Mouse (Mus musculus) right cerebral cortex, postnatal 36 days (tissue): ENCODE data around the gene Tmem239.
"Not testable (repeated sequence)": the region's sequence is repeated elsewhere in the genome, so short reads cannot be mapped to it uniquely, and the experiment has no call there.

Experiments
- DNase-seq, 2 experiments: peaks; one replicate each; pipeline ENCODE4 v3.0.0; 2022; ENCODE audit warnings: low spot score in 2 of 2, mixed read lengths in 1 of 2

Gene Tmem239

GRCm38 (mm10) chr2:130406178-130406577 is at the start of gene Tmem239:
Gene Tmem239, plus strand, starts transcription at chr2:130406478.
- no peak for DNase-seq

- DNase-seq, result no peak
These were observed 48.7 kb upstream of the Tmem239 start for GRCm38 (mm10) chr2:130357551-130357950.

GRCm38 (mm10) chr2:130358852-130359251 is 47.4 kb upstream of the Tmem239 start:
- DNase-seq, result no peak

GRCm38 (mm10) chr2:130362511-130363026 is 43.7 kb upstream of the Tmem239 start:
- no peak for DNase-seq

- no peak for DNase-seq
These were observed 40.8 kb upstream of the Tmem239 start for GRCm38 (mm10) chr2:130365211-130366094.

GRCm38 (mm10) chr2:130367386-130367785 is 38.9 kb upstream of the Tmem239 start:
- no peak for DNase-seq

GRCm38 (mm10) chr2:130373026-130373425 is 33.3 kb upstream of the Tmem239 start:
- not testable (repeated sequence) for DNase-seq

GRCm38 (mm10) chr2:130374951-130375350 is 31.3 kb upstream of the Tmem239 start:
- no peak for DNase-seq

- no peak for DNase-seq
These were observed 23.1 kb upstream of the Tmem239 start for GRCm38 (mm10) chr2:130383205-130383604.

- DNase-seq, result no peak
These were observed 22.4 kb upstream of the Tmem239 start for GRCm38 (mm10) chr2:130383895-130384294.

- no peak for DNase-seq
These were observed 20.1 kb upstream of the Tmem239 start for GRCm38 (mm10) chr2:130386212-130386611.

GRCm38 (mm10) chr2:130388796-130389195 is 17.5 kb upstream of the Tmem239 start:
- no peak for DNase-seq

- no peak for DNase-seq
These were observed 15.2 kb upstream of the Tmem239 start for GRCm38 (mm10) chr2:130390993-130391625.

- no peak for DNase-seq
These were observed 13.4 kb upstream of the Tmem239 start for GRCm38 (mm10) chr2:130392836-130393235.

GRCm38 (mm10) chr2:130395696-130396095 is 10.6 kb upstream of the Tmem239 start:
- DNase-seq, result no peak

GRCm38 (mm10) chr2:130397186-130397985 is 8.9 kb upstream of the Tmem239 start, which contains the start of gene Cpxm1:
Gene Cpxm1, minus strand, starts transcription at chr2:130397574.
- DNase-seq, result no peak

GRCm38 (mm10) chr2:130398091-130398490 is 8.2 kb upstream of the Tmem239 start:
- DNase-seq, result no peak

GRCm38 (mm10) chr2:130400046-130400445 is 6.2 kb upstream of the Tmem239 start:
- no peak for DNase-seq

- DNase-seq, result no peak
These were observed 4.4 kb upstream of the Tmem239 start for GRCm38 (mm10) chr2:130401891-130402290.

- DNase-seq, result no peak
These were observed 1.3 kb upstream of the Tmem239 start, which contains the start of the genes Gm28372 and 1700020A23Rik for GRCm38 (mm10) chr2:130404939-130405338. Gene Gm28372, plus strand, starts transcription at chr2:130405239. Gene 1700020A23Rik, plus strand, starts transcription at chr2:130405259.

GRCm38 (mm10) chr2:130408194-130408593 is 1.9 kb downstream of the Tmem239 start:
- no peak for DNase-seq
